Mouse (Mus musculus): Measurements from ENCODE around the gene Cntnap1. TPM values are rescaled to one million over a fixed set of nuclear protein-coding genes. Genes with fewer than 3 reads are reported as not detected.

Cntnap1 gene
- polyA plus RNA-seq, 1 experiment from 2014 or later, result 0.21 TPM

- no peak overlapping the region for H3K4me2 ChIP-seq (ENCODE audit: low read depth, severe bottlenecking)
- WGBS, result 89% methylated on average over 6 of the region's 6 CpGs
- no peak overlapping the region for H3K9ac ChIP-seq (ENCODE audit: low read length)
- ATAC-seq (ENCODE audit: insufficient number of reproducible peaks, low FRiP score, low TSS enrichment, low read depth) (no peak), DNase-seq (ENCODE audit: low spot score) (peak; percentile 50)
- H3K4me1 ChIP-seq (ENCODE audit: control insufficient read depth, insufficient read depth, low read length), result no peaks in the 10 kb centered on the region
- H3K27me3 ChIP-seq (ENCODE audit: control insufficient read depth, insufficient read depth, low read length), result no peaks in the 10 kb centered on the region
- H3K36me3 ChIP-seq (ENCODE audit: control insufficient read depth, insufficient read depth, low read length), result no peaks in the 10 kb centered on the region; the same call in 1 of the 2 replicates
- H3K27ac ChIP-seq (replicated peaks; ENCODE audit: low read depth, low read length), result no peak overlapping the region
- no peak overlapping the region for H3K4me3 ChIP-seq (ENCODE audit: low read depth, low read length)
- H3K9me3 ChIP-seq (ENCODE audit: control insufficient read depth, low read length), result no peaks in the 10 kb centered on the region
Measured at GRCm38 (mm10) chr11:101131701-101132100, 38.6 kb upstream of the Cntnap1 start.

GRCm38 (mm10) chr11:101133037-101133436 lies 37.3 kb upstream of the Cntnap1 start:
- H3K9me3 ChIP-seq (ENCODE audit: control insufficient read depth, low read length), result no peaks in the 10 kb centered on the region
- H3K27me3 ChIP-seq (ENCODE audit: control insufficient read depth, insufficient read depth, low read length), result no peaks in the 10 kb centered on the region
- H3K27ac ChIP-seq (replicated peaks; ENCODE audit: low read depth, low read length), result no peak overlapping the region
- ATAC-seq (ENCODE audit: insufficient number of reproducible peaks, low FRiP score, low TSS enrichment, low read depth) (no peak), DNase-seq (ENCODE audit: low spot score) (no peak)
- H3K4me3 ChIP-seq (ENCODE audit: low read depth, low read length), result no peak overlapping the region
- H3K4me1 ChIP-seq (ENCODE audit: control insufficient read depth, insufficient read depth, low read length), result no peaks in the 10 kb centered on the region
- WGBS, result 78% methylated on average over 12 of the region's 12 CpGs
- H3K4me2 ChIP-seq (ENCODE audit: low read depth, severe bottlenecking), result no peak overlapping the region
- H3K9ac ChIP-seq (ENCODE audit: low read length), result no peak overlapping the region
- H3K36me3 ChIP-seq (ENCODE audit: control insufficient read depth, insufficient read depth, low read length), result no peaks in the 10 kb centered on the region

GRCm38 (mm10) chr11:101134217-101134865 lies 36.0 kb upstream of the Cntnap1 start:
- H3K27ac ChIP-seq (replicated peaks; ENCODE audit: low read depth, low read length), result no peak overlapping the region

GRCm38 (mm10) chr11:101137000-101137399 lies 33.3 kb upstream of the Cntnap1 start:
- H3K9me3 ChIP-seq (ENCODE audit: control insufficient read depth, low read length), result no peaks in the 10 kb centered on the region
- WGBS, result 78% methylated on average over 7 of the region's 7 CpGs
- H3K4me2 ChIP-seq (ENCODE audit: low read depth, severe bottlenecking), result no peak overlapping the region
- no peak overlapping the region for H3K27ac ChIP-seq (replicated peaks; ENCODE audit: low read depth, low read length)
- H3K27me3 ChIP-seq (ENCODE audit: control insufficient read depth, insufficient read depth, low read length), result no peaks in the 10 kb centered on the region
- H3K36me3 ChIP-seq (ENCODE audit: control insufficient read depth, insufficient read depth, low read length), result no peaks in the 10 kb centered on the region
- H3K4me3 ChIP-seq (ENCODE audit: low read depth, low read length), result no peak overlapping the region
- no peak overlapping the region for H3K9ac ChIP-seq (ENCODE audit: low read length)
- DNase-seq (ENCODE audit: low spot score) (no peak), ATAC-seq (ENCODE audit: insufficient number of reproducible peaks, low FRiP score, low TSS enrichment, low read depth) (no peak)
- H3K4me1 ChIP-seq (ENCODE audit: control insufficient read depth, insufficient read depth, low read length), result 0 out of 2 replicates have a peak, but pooled peaks cover 2% of the 10 kb centered on the region

More at GRCm38 (mm10) chr11:101134217-101134865, 36.0 kb upstream of the Cntnap1 start:
- no peak overlapping the region for H3K4me3 ChIP-seq (ENCODE audit: low read depth, low read length)
- no peaks in the 10 kb centered on the region for H3K27me3 ChIP-seq (ENCODE audit: control insufficient read depth, insufficient read depth, low read length)
- no peak overlapping the region for H3K4me2 ChIP-seq (ENCODE audit: low read depth, severe bottlenecking)
- 81% methylated on average over 13 of the region's 13 CpGs for WGBS
- H3K4me1 ChIP-seq (ENCODE audit: control insufficient read depth, insufficient read depth, low read length), result no peaks in the 10 kb centered on the region
- no peak overlapping the region for H3K9ac ChIP-seq (ENCODE audit: low read length)
- ATAC-seq (ENCODE audit: insufficient number of reproducible peaks, low FRiP score, low TSS enrichment, low read depth), result no peak
- H3K9me3 ChIP-seq (ENCODE audit: control insufficient read depth, low read length), result no peaks in the 10 kb centered on the region
- no peaks in the 10 kb centered on the region for H3K36me3 ChIP-seq (ENCODE audit: control insufficient read depth, insufficient read depth, low read length)
- no peak for DNase-seq (ENCODE audit: low spot score)

GRCm38 (mm10) chr11:101138536-101139181 lies 31.7 kb upstream of the Cntnap1 start:
- Histone ChIP-seq H3K4me3 (ENCODE audit: low read depth, low read length) (no peak overlapping the region), H3K27me3 (ENCODE audit: control insufficient read depth, insufficient read depth, low read length) (no peaks in the 10 kb centered on the region), H3K36me3 (ENCODE audit: control insufficient read depth, insufficient read depth, low read length) (no peaks in the 10 kb centered on the region), H3K9me3 (ENCODE audit: control insufficient read depth, low read length) (no peaks in the 10 kb centered on the region), H3K27ac (replicated peaks; ENCODE audit: low read depth, low read length) (no peak overlapping the region), H3K4me2 (ENCODE audit: low read depth, severe bottlenecking) (peak overlapping the region; percentile 22; the same call in 1 of the 2 replicates), H3K9ac (ENCODE audit: low read length) (no peak overlapping the region), H3K4me1 (ENCODE audit: control insufficient read depth, insufficient read depth, low read length) (0 out of 2 replicates have a peak, but pooled peaks cover 3% of the 10 kb centered on the region)
- WGBS, result 19% methylated on average over 15 of the region's 15 CpGs
- no peak for ATAC-seq (ENCODE audit: insufficient number of reproducible peaks, low FRiP score, low TSS enrichment, low read depth)
- peak; percentile 45 for DNase-seq (ENCODE audit: low spot score)

GRCm38 (mm10) chr11:101140164-101140819 lies 30.0 kb upstream of the Cntnap1 start:
- Histone ChIP-seq H3K27me3 (ENCODE audit: control insufficient read depth, insufficient read depth, low read length) (no peaks in the 10 kb centered on the region), H3K4me3 (ENCODE audit: low read depth, low read length) (peak overlapping the region; percentile 20; the same call in 1 of the 2 replicates), H3K9me3 (ENCODE audit: control insufficient read depth, low read length) (no peaks in the 10 kb centered on the region), H3K27ac (replicated peaks; ENCODE audit: low read depth, low read length) (no peak overlapping the region), H3K36me3 (ENCODE audit: control insufficient read depth, insufficient read depth, low read length) (no peaks in the 10 kb centered on the region), H3K4me2 (ENCODE audit: low read depth, severe bottlenecking) (peak overlapping the region; percentile 40), H3K9ac (ENCODE audit: low read length) (peak overlapping the region; percentile 43), H3K4me1 (ENCODE audit: control insufficient read depth, insufficient read depth, low read length) (0 out of 2 replicates have a peak, but pooled peaks cover 7% of the 10 kb centered on the region)
- no peak for ATAC-seq (ENCODE audit: insufficient number of reproducible peaks, low FRiP score, low TSS enrichment, low read depth)
- peak; percentile 42 for DNase-seq (ENCODE audit: low spot score)
- 37% methylated on average over 27 of the region's 27 CpGs for WGBS

- H3K27ac ChIP-seq (replicated peaks; ENCODE audit: low read depth, low read length), result no peak overlapping the region
Measured at GRCm38 (mm10) chr11:101141088-101141487, 29.2 kb upstream of the Cntnap1 start.

GRCm38 (mm10) chr11:101142215-101142967 lies 27.9 kb upstream of the Cntnap1 start:
- no peak overlapping the region for H3K4me3 ChIP-seq (ENCODE audit: low read depth, low read length)
- H3K9ac ChIP-seq (ENCODE audit: low read length), result no peak overlapping the region
- H3K4me1 ChIP-seq (ENCODE audit: control insufficient read depth, insufficient read depth, low read length), result 0 out of 2 replicates have a peak, but pooled peaks cover 10% of the 10 kb centered on the region
- H3K27me3 ChIP-seq (ENCODE audit: control insufficient read depth, insufficient read depth, low read length), result no peaks in the 10 kb centered on the region
- H3K27ac ChIP-seq (replicated peaks; ENCODE audit: low read depth, low read length), result no peak overlapping the region
- ATAC-seq (ENCODE audit: insufficient number of reproducible peaks, low FRiP score, low TSS enrichment, low read depth), result no peak
- 86% methylated on average over 10 of the region's 10 CpGs for WGBS
- DNase-seq (ENCODE audit: low spot score), result no peak
- no peaks in the 10 kb centered on the region for H3K9me3 ChIP-seq (ENCODE audit: control insufficient read depth, low read length)
- H3K36me3 ChIP-seq (ENCODE audit: control insufficient read depth, insufficient read depth, low read length), result no peaks in the 10 kb centered on the region
- no peak overlapping the region for H3K4me2 ChIP-seq (ENCODE audit: low read depth, severe bottlenecking)

More at GRCm38 (mm10) chr11:101141088-101141487, 29.2 kb upstream of the Cntnap1 start:
- ATAC-seq (ENCODE audit: insufficient number of reproducible peaks, low FRiP score, low TSS enrichment, low read depth), result no peak
- H3K4me1 ChIP-seq (ENCODE audit: control insufficient read depth, insufficient read depth, low read length), result 0 out of 2 replicates have a peak, but pooled peaks cover 7% of the 10 kb centered on the region
- no peak overlapping the region for H3K9ac ChIP-seq (ENCODE audit: low read length)
- H3K4me3 ChIP-seq (ENCODE audit: low read depth, low read length), result no peak overlapping the region
- no peaks in the 10 kb centered on the region for H3K27me3 ChIP-seq (ENCODE audit: control insufficient read depth, insufficient read depth, low read length)
- no peaks in the 10 kb centered on the region for H3K9me3 ChIP-seq (ENCODE audit: control insufficient read depth, low read length)
- H3K36me3 ChIP-seq (ENCODE audit: control insufficient read depth, insufficient read depth, low read length), result no peaks in the 10 kb centered on the region
- H3K4me2 ChIP-seq (ENCODE audit: low read depth, severe bottlenecking), result no peak overlapping the region
- 81% methylated on average over 8 of the region's 8 CpGs for WGBS
- DNase-seq (ENCODE audit: low spot score), result no peak
